Mouse (Mus musculus) midbrain, embryonic 15.5 days (tissue): Measurements from ENCODE around the gene Trim75. TPM values are rescaled to one million over a fixed set of nuclear protein-coding genes. Genes with fewer than 3 reads are reported as not detected.
A peak's percentile ranks its signal among the peaks of the same experiment; 100 is the strongest.

Experiments
- ATAC-seq: fragments of 200-750 bp; cut with Nextera tagmentation; replicated peaks from 2 replicates; pipeline ENCODE4 v1.8.0; 2017; ENCODE audit warnings: moderate TSS enrichment
- H3K27ac ChIP-seq: fragments of 300-500 bp; sonication (generic); 2 replicates; pipeline ENCODE4 v1.5.1; 2015; ENCODE audit warnings: mild to moderate bottlenecking, inconsistent platforms
- H3K27me3 ChIP-seq: fragments of 300-500 bp; sonication (generic); replicated peaks from 2 replicates; pipeline ENCODE4 v1.6.1; 2015; ENCODE audit warnings: inconsistent platforms
- H3K36me3 ChIP-seq: fragments of 300-500 bp; sonication (generic); replicated peaks from 2 replicates; pipeline ENCODE4 v1.6.1; 2015; ENCODE audit warnings: inconsistent platforms
- H3K4me1 ChIP-seq: fragments of 300-500 bp; sonication (generic); 2 replicates; pipeline ENCODE4 v1.6.1; 2015; ENCODE audit warnings: inconsistent platforms
- H3K4me2 ChIP-seq: fragments of 300-500 bp; sonication (generic); 2 replicates; pipeline ENCODE4 v1.6.1; 2015; ENCODE audit warnings: inconsistent platforms, mild to moderate bottlenecking, moderate library complexity
- H3K4me3 ChIP-seq: fragments of 300-500 bp; sonication (generic); 2 replicates; pipeline ENCODE4 v1.5.1; 2015; ENCODE audit warnings: mild to moderate bottlenecking, inconsistent platforms
- H3K9ac ChIP-seq: fragments of 300-500 bp; sonication (generic); 2 replicates; pipeline ENCODE4 v1.6.1; 2015; ENCODE audit warnings: mild to moderate bottlenecking, inconsistent platforms
- H3K9me3 ChIP-seq: fragments of 300-500 bp; sonication (generic); 2 replicates; pipeline ENCODE4 v1.6.1; 2016; ENCODE audit warnings: inconsistent platforms
- WGBS: fragments of 180-500 bp; shearing (Covaris S2); methylation state at CpG from one replicate; pipeline ENCODE4 v1.1.7; 2015; ENCODE audit warnings: mixed read lengths; 5-methylcytosine and 5-hydroxymethylcytosine counted together
- polyA plus RNA-seq: library from polyadenylated mRNA; unstranded; fragments of >200 nt; fragmentation: Nextera tagmentation; extraction: Ambion mirVana; gene quantifications from 2 replicates; pipeline ENCODE4 v1.2.1, GENCODE M21; 2015

Gene Trim75
- polyA plus RNA-seq, 1 experiment from 2014 or later: 0.18 TPM

DNA sequence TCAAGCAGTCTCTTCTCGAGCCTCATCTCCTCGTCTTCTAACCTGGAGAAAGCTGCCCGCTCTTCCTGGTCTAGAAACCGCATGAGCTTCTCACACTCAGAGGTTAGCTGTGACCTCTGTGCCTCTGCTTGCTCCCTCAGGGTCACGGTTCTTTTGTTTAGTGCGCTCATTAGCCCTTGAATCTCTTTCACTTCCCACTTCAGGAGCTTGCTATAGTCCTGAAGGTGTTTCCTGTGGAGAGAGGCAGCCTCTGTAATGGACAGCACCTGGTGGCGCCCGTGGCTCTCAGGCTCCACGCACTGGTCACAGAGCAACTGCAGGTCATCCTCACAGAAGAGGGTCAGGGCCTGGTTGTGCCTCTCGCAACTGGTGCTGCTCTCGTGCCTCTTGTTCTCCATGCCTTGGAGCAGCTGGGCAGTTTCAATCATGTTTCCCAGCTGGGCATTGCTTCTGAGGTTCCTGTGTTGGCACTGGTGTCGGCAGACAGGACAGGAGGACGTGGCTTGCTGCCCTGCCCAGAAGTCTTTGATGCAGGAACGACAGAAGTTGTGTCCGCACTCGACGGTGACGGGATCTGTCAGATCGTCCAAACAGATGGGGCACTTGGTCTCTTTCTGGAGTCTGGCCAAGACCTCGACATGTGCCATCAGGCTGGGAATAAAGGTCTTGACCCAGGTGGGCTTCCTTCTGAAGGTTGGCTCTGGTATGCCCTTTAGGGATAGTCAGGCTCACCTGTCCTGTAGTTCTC is 4.3 kb downstream of the Trim75 start:
- ATAC-seq: no peak
- no peaks in the 10 kb centered on the region for H3K36me3 ChIP-seq
- H3K27ac ChIP-seq: no peak overlapping the region
- no peaks in the 10 kb centered on the region for H3K4me1 ChIP-seq
- no peak overlapping the region for H3K9ac ChIP-seq
- 77% methylated on average over 20 of the region's 20 CpGs for WGBS
- H3K27me3 ChIP-seq: no peaks in the 10 kb centered on the region
- H3K4me2 ChIP-seq: no peak overlapping the region
- no peak overlapping the region for H3K4me3 ChIP-seq
- no peaks in the 10 kb centered on the region for H3K9me3 ChIP-seq

DNA sequence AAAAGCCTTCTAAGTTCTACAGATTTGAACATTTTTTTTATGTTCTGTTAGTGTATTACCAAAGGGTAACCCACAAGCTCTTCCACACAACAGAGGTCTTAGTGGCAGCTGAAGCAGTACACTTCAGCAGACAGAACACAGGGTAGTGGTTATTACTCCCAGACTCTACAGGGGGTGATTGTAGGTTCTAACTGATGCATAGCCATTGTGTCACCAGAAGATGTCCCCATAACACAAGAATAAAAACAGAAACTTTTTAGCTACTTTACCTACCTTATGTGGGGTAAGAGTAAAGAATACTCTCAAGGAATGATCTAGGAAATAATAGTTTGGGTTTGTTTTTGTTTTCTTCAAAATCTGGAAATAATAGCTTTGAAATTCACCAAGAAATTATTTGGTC is 24.8 kb downstream of the Trim75 start:
- H3K9ac ChIP-seq: no peak overlapping the region
- no peaks in the 10 kb centered on the region for H3K27me3 ChIP-seq
- ATAC-seq: no peak
- H3K4me2 ChIP-seq: no peak overlapping the region
- peaks cover 16% of the 10 kb centered on the region; the same call in 1 of the 2 replicates for H3K36me3 ChIP-seq
- no peaks in the 10 kb centered on the region for H3K9me3 ChIP-seq
- H3K4me1 ChIP-seq: no peaks in the 10 kb centered on the region
- H3K4me3 ChIP-seq: no peak overlapping the region
- H3K27ac ChIP-seq: no peak overlapping the region

DNA sequence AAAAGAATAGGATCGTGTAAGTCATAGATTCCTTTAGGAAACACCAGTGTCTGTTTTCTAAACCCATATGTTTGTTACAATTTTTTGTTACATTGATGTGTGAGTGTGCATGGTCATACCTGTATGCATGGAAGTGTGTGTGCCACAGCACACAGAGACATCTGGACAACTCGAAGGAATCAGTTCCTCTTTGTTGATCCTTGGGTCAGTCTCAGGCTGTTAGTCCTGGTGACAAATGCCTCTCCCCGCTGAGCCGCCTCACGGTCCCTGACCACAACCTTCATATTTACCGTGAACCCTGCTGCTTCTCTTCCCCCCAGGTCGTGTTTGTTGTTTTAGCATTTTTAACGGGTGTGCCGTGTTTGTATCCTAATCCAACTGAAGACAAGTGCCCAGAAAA is 28.6 kb downstream of the Trim75 start:
- Histone ChIP-seq H3K27me3 (no peaks in the 10 kb centered on the region), H3K4me3 (no peak overlapping the region), H3K9ac (no peak overlapping the region), H3K9me3 (no peaks in the 10 kb centered on the region), H3K4me1 (no peaks in the 10 kb centered on the region), H3K36me3 (peaks cover 17% of the 10 kb centered on the region; the same call in 1 of the 2 replicates), H3K4me2 (no peak overlapping the region), H3K27ac (no peak overlapping the region)
- 84% methylated on average over 9 of the region's 9 CpGs for WGBS
- ATAC-seq: no peak

DNA sequence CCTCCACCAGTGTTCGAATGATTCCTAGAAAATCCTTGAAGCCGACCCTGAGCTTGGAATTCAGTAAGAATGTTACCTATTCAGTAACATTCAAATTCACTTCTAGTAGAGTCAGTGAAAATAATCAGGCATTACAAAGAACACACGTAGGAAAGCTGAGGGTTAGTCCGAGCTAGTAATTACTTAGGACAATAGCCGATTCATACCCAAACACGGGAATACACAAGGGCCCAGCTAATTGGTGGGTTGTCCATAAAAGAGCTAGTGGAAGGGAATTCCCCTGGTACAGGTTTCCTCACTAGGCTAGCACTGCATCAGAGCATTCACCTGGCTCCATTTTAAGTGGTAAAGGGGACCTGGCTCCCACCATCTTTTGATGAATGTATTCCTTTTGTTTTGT is 35.5 kb downstream of the Trim75 start:
- Histone ChIP-seq H3K4me1 (peaks cover 7% of the 10 kb centered on the region; the same call in 1 of the 2 replicates), H3K4me3 (no peak overlapping the region), H3K36me3 (no peaks in the 10 kb centered on the region), H3K4me2 (no peak overlapping the region), H3K9ac (no peak overlapping the region), H3K27ac (no peak overlapping the region), H3K9me3 (no peaks in the 10 kb centered on the region), H3K27me3 (no peaks in the 10 kb centered on the region)
- ATAC-seq: no peak
- 83% methylated on average over 6 of the region's 6 CpGs for WGBS

DNA sequence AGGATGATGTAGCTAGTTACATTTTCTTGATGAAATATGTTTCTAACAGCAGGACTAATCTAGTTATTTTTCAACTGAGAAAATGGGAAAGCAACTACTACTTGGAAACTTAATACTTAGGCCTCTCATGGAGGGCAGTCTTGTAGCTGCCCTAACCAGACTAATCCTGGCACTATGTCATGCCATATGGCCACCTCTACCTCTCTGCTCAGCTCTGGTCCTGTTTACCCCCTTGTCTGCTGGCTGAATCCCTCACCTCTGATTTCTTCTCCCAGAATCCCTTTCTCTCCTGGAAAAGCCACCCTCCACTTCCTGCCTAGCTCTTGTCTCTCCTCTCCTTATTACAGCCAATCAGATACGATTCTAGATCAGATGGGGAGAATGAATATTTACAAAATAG is 39.3 kb downstream of the Trim75 start:
- ATAC-seq: no peak
- no peak overlapping the region for H3K9ac ChIP-seq
- peak overlapping the region; percentile 57; the same call in 1 of the 2 replicates for H3K4me2 ChIP-seq
- H3K9me3 ChIP-seq: no peaks in the 10 kb centered on the region
- H3K27ac ChIP-seq: no peak overlapping the region
- no peaks in the 10 kb centered on the region for H3K27me3 ChIP-seq
- 100% methylated on average over 1 of the region's 1 CpGs for WGBS
- H3K4me1 ChIP-seq: peaks cover 7% of the 10 kb centered on the region; the same call in 1 of the 2 replicates
- no peaks in the 10 kb centered on the region for H3K36me3 ChIP-seq
- peak overlapping the region; percentile 89; the same call in 1 of the 2 replicates for H3K4me3 ChIP-seq

DNA sequence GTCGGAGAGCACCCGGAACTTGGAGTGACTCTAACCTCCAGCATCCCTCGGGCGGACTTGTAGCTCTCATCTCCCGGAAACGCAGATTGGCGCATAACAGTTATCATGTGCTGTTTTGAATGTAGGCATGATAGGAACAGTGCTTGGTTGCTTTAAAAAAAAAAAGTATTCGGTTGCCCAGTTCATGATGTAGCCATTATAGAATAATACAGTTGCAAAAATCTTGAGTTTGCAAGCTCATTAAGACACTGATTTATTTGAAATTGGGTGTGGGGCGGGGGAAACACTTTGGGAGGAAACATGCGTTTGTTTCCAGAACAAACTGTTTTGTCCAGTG is 40.0 kb downstream of the Trim75 start:
- Histone ChIP-seq H3K9me3 (no peaks in the 10 kb centered on the region), H3K4me2 (peak overlapping the region; percentile 57), H3K4me3 (peak overlapping the region; percentile 89), H3K4me1 (peaks cover 12% of the 10 kb centered on the region), H3K27me3 (no peaks in the 10 kb centered on the region), H3K36me3 (no peaks in the 10 kb centered on the region), H3K27ac (peak overlapping the region; percentile 84), H3K9ac (peak overlapping the region; percentile 65)
- WGBS: 9% methylated on average over 10 of the region's 10 CpGs
- no peak for ATAC-seq

DNA sequence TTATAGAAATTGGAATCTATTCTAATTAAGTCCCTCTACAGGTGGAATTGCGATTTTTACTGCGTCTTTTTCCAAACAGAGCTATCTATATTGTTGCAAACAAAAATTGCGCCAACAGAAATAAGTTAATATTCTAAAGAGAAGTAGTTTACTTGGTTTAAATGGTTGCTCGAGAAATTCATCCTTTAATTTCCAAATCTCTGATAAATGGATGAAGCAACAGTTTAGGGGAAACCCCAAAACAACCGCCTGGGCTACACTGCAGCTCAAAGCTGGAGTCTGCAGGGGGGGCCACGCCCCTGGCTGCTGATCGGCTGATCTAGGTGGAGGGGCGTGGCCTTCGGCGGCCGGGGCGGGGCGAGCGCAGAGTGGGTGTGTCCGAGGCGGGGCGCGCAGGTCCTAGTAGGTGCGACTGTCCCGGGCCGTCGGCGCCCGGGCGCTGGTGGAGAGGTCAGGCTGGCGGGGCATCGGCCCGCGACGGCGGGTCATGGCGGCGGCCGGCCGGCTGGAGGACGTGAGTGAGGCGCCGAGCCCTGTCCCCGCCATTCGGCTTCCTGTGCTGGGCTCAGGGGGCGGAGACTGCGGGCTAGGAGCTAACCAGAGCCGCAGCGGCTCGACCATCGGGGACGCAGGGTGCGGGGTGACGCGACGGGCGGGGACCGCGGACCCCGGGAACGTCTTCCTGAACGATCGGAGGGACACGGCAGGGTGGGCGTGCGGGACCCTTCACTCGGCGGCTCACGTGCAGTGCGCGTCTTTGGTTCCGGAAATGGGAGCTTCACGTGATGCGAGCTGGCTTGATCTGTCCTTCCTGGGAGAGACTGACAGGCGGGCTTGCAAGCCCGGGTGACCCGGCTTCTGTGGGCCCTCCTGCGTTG is 40.6 kb downstream of the Trim75 start, which contains the start of gene Tmem192:
Gene Tmem192, plus strand, starts transcription at position 366 of the 878 bp plus-strand sequence.
- Histone ChIP-seq H3K36me3 (no peaks in the 10 kb centered on the region), H3K9me3 (no peaks in the 10 kb centered on the region), H3K9ac (peak within 1 kb of the TSS; percentile 65), H3K4me2 (peak within 1 kb of the TSS; percentile 57), H3K4me1 (peaks cover 15% of the 10 kb centered on the region), H3K27me3 (no peaks in the 10 kb centered on the region), H3K27ac (peak within 1 kb of the TSS; percentile 84), H3K4me3 (peak within 1 kb of the TSS; percentile 89)
- peak; percentile 96 for ATAC-seq
- 1% methylated on average over 73 of the region's 73 CpGs for WGBS

DNA sequence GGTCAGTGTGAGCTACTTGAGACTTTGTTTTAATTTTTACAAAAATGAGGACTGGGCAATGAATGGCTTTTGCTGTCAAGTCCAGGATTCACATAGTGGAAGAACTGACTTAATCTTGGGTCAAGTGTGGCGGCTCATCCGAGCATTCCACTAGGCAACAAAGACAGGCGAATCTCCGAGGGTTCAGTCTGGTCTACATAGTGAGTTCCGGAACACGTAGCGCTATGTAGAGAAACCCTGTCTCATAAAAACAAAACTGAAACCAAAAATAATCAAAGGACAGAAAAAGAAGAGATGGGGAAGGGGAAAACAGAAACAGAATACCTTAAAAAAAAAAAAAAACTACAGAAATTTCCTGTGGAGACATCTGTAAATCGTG is 41.2 kb downstream of the Trim75 start:
- H3K27me3 ChIP-seq: no peaks in the 10 kb centered on the region
- no peaks in the 10 kb centered on the region for H3K36me3 ChIP-seq
- no peak for ATAC-seq
- no peak overlapping the region for H3K9ac ChIP-seq
- peaks cover 18% of the 10 kb centered on the region for H3K4me1 ChIP-seq
- no peak overlapping the region for H3K4me3 ChIP-seq
- 45% methylated on average over 8 of the region's 8 CpGs for WGBS
- no peaks in the 10 kb centered on the region for H3K9me3 ChIP-seq
- peak overlapping the region; percentile 57 for H3K4me2 ChIP-seq
- no peak overlapping the region for H3K27ac ChIP-seq

DNA sequence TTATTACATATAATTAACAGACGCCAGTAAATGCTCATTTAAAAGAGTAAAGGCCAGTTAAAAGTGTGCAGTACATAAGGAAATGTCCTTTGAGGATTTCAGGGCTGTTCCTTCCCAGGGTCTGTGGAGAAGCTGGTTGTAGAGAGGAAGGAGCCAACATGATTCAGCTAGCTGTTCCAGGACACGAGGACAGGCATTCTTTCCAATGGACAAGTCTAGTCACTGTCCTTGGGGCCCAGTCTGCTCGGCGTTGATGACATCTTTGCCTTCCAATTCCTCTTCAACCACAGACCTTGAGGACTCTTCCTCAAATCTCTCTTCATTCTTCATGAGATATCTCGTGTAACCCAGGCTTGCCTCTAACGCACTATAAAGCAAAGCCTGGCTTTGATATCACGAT is 42.0 kb downstream of the Trim75 start:
- ATAC-seq: no peak

DNA sequence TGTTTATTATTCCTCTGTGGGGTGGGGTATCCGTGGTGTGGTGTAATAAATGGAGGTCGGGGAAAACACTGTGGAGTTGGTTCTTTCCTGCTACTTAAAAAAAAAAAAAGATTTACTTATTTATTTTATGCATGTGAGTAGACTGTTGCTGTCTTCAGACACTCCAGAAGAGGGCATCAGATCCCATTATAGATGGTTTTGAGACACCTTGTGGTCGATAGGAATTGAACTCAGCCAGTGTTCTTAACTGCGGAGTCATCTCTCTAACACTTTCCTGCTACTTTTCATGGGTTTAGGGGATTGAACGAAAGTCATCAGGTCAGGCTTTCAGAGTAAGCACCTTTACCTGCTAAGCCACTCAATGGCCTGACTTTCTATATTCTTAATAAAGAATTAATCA is 42.8 kb downstream of the Trim75 start:
- H3K27me3 ChIP-seq: no peaks in the 10 kb centered on the region
- H3K9me3 ChIP-seq: no peaks in the 10 kb centered on the region
- no peak for ATAC-seq
- no peaks in the 10 kb centered on the region for H3K36me3 ChIP-seq
- WGBS: 24% methylated on average over 5 of the region's 5 CpGs
- H3K4me1 ChIP-seq: peaks cover 18% of the 10 kb centered on the region
- H3K27ac ChIP-seq: no peak overlapping the region
- no peak overlapping the region for H3K4me3 ChIP-seq
- no peak overlapping the region for H3K4me2 ChIP-seq
- H3K9ac ChIP-seq: no peak overlapping the region

More for the DNA sequence above, 42.0 kb downstream of the Trim75 start:
- H3K36me3 ChIP-seq: no peaks in the 10 kb centered on the region
- H3K27ac ChIP-seq: no peak overlapping the region
- H3K27me3 ChIP-seq: no peaks in the 10 kb centered on the region
- H3K4me3 ChIP-seq: no peak overlapping the region
- 86% methylated on average over 7 of the region's 7 CpGs for WGBS
- no peak overlapping the region for H3K9ac ChIP-seq
- no peak overlapping the region for H3K4me2 ChIP-seq
- H3K9me3 ChIP-seq: no peaks in the 10 kb centered on the region
- H3K4me1 ChIP-seq: peaks cover 18% of the 10 kb centered on the region

DNA sequence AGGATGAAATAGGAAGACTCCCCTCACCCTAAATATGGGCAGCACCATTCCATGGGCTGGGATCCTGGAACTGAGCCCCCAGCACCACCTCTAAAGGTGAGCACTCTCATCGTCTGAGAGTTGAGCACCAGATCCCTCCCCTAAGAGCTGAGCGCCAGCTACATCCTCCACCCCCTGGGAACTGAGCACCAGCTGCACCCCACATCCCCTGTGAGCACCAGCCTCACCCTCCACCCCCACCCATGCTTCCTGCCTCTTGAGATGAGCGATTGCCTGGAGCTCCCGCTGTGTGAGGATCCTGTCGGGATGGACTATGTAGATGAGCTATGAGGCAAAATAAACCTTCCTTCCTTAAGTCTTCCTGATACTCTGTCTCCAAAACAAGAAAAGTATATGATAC is 44.7 kb downstream of the Trim75 start:
- no peak for ATAC-seq
- peak overlapping the region; percentile 18; the same call in 1 of the 2 replicates for H3K4me2 ChIP-seq
- no peak overlapping the region for H3K27ac ChIP-seq

DNA sequence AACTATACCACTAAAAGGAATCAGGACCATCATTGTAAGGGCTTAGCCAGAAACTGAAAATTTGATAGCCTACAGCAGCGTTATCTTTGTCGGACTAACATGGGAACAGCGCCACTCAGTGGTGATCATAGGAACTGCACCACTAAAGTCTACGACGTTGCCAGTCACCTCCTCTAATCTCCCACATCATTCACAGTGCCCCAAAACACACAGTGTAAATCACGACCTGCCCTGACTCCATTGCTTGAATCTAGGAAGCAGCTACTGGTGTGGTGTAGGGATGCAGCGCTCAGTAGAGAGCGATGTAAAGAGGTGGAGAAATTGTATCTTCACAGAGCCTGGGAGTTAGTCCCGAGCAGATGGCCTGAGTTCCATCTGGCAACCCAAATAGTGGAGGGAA is 46.1 kb downstream of the Trim75 start:
- Histone ChIP-seq H3K4me2 (no peak overlapping the region; the same call in 1 of the 2 replicates), H3K36me3 (no peaks in the 10 kb centered on the region), H3K27me3 (no peaks in the 10 kb centered on the region), H3K4me1 (peaks cover 11% of the 10 kb centered on the region), H3K27ac (no peak overlapping the region), H3K9ac (no peak overlapping the region), H3K4me3 (no peak overlapping the region), H3K9me3 (no peaks in the 10 kb centered on the region)
- peak; percentile 68 for ATAC-seq
- 12% methylated on average over 9 of the region's 9 CpGs for WGBS

More for the DNA sequence above, 44.7 kb downstream of the Trim75 start:
- WGBS: 24% methylated on average over 5 of the region's 5 CpGs
- H3K27me3 ChIP-seq: no peaks in the 10 kb centered on the region
- no peak overlapping the region for H3K9ac ChIP-seq
- H3K4me3 ChIP-seq: no peak overlapping the region
- H3K9me3 ChIP-seq: no peaks in the 10 kb centered on the region
- peaks cover 11% of the 10 kb centered on the region for H3K4me1 ChIP-seq
- H3K36me3 ChIP-seq: no peaks in the 10 kb centered on the region
